10 mouse cellular contexts compared by ENCODE assay signal in the genomic region with DNA sequence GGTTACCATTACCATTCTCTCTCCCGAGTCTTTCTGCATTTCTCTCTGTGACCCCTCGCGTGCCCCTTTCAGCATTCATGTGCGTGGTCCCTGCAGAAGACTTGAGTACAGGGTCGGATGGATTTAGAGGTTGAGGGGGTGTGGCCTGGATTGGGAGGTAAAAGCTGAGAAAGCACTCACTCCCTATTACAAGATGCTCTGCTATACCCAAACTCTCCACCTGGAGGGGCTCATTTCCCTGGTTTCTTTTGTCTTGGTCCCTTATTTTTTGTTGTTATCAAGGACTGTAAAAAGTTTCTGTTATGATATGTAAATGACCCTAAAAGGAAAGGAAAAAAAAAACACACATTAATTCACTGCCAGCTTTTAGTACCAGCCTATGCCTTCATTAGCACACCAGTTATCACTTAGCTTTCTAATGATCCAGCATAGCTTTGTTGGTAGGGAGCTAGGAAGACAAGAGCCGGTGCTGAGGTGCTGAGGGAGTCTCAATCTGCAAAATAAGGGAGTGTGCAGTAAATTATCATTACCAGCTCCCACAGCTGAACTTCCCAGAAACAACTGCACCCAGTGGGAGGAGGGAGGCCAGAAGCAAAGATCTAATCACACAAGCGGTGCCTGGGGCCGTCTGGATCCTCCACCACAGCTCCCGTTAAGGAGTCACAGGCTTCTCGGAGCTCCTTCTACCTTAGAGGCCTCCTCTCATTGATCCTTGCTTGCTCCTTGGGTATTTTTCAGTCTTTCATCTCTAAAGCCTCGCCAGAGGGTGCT.
DNase-seq lines count a peak whose midpoint lies in the region; ATAC-seq and TF ChIP-seq lines count a peak whose summit lies in the region.
"Had no signal": no experiment of that assay in that cellular context is flagged by ENCODE, and none has a peak within 500 bp of the region (broad histone marks: within the 10 kb centered on the region; RNA-seq: fewer than 3 reads in every experiment).

No protein-coding gene starts in this region.

- in situ Hi-C loops in Patski (cut with MboI; ENCODE audit: low pct_unique_long_range_greater_than_20kb): loop anchor here (5.0 to 25.0 kb wide), 4 partner anchors 95 to 2010 kb away; a partner anchor contains a TSS

- WGBS in hindbrain, postnatal 0 days: 69% methylated on average over 11 of the region's 11 CpGs
- WGBS in hindbrain, embryonic 16.5 days: 61% methylated on average over 11 of the region's 11 CpGs
- 53% methylated on average over 11 of the region's 11 CpGs for WGBS in intestine, embryonic 16.5 days

- CTCF ChIA-PET in Patski (lab: Charles Lee): interaction anchor here (0.8 to 3.4 kb wide), 10 partner anchors 8 to 1089 kb away, joined by 3 to 23 read pairs (median 6); no protein-coding TSS in a partner anchor

- H3K27ac ChIP-seq in hindbrain, postnatal 0 days: no peak overlapping the region
- H3K27ac ChIP-seq in hindbrain, embryonic 16.5 days (ENCODE audit: low read depth, low read length): no peak overlapping the region
- no peak overlapping the region for H3K27ac ChIP-seq in intestine, embryonic 16.5 days (ENCODE audit: low read length)
- H3K27ac ChIP-seq: limb, embryonic 12.5 days had no signal

- H3K27me3 ChIP-seq in hindbrain, postnatal 0 days (ENCODE audit: insufficient read depth, low read length): no peaks in the 10 kb centered on the region
- no peaks in the 10 kb centered on the region for H3K27me3 ChIP-seq in hindbrain, embryonic 16.5 days (replicated peaks; ENCODE audit: control insufficient read depth, insufficient read depth, low read length)
- no peaks in the 10 kb centered on the region for H3K27me3 ChIP-seq in Patski
- no peaks in the 10 kb centered on the region for H3K27me3 ChIP-seq in intestine, embryonic 16.5 days (replicated peaks; ENCODE audit: control insufficient read depth, insufficient read depth, low read length)
- H3K27me3 ChIP-seq: limb, embryonic 12.5 days had no signal

- H3K4me1 ChIP-seq in hindbrain, postnatal 0 days (ENCODE audit: insufficient read depth, low read length): no peaks in the 10 kb centered on the region
- H3K4me1 ChIP-seq in hindbrain, embryonic 16.5 days (ENCODE audit: control insufficient read depth, insufficient read depth, low read depth, low read length): no peaks in the 10 kb centered on the region
- H3K4me1 ChIP-seq in intestine, embryonic 16.5 days (ENCODE audit: control insufficient read depth, insufficient read depth, low read length): no peaks in the 10 kb centered on the region
- H3K4me1 ChIP-seq: limb, embryonic 12.5 days had no signal

- POLR2A ChIA-PET in Patski (lab: Charles Lee): interaction anchor here (0.8 to 1.7 kb wide), 2 partner anchors 10 to 14 kb away, joined by 3 read pairs; no protein-coding TSS in a partner anchor

- H3K36me3 ChIP-seq in hindbrain, postnatal 0 days (ENCODE audit: insufficient read depth, low read length): no peaks in the 10 kb centered on the region
- no peaks in the 10 kb centered on the region for H3K36me3 ChIP-seq in hindbrain, embryonic 16.5 days (ENCODE audit: control insufficient read depth, insufficient read depth, low read length)
- no peaks in the 10 kb centered on the region for H3K36me3 ChIP-seq in intestine, embryonic 16.5 days (ENCODE audit: control insufficient read depth, insufficient read depth, low read length)
- H3K36me3 ChIP-seq: limb, embryonic 12.5 days had no signal

- intact Hi-C loops in left cerebral cortex, postnatal 4 days (cut with DNase I): no loop called here

- peak; percentile 16 for DNase-seq in hindbrain, postnatal 0 days (ENCODE audit: low spot score)
- DNase-seq in Patski (ENCODE audit: low read depth, low spot score): no peak
- peak; percentile 44 to 54 for DNase-seq in kidney, postnatal 4 days
- DNase-seq in naive thymus-derived CD4-positive, alpha-beta T cell, adult 2 months (ENCODE audit: low read depth): peak; percentile 33
- no peak for DNase-seq in left cerebral cortex, postnatal 4 days
- DNase-seq in layer of hippocampus, adult 9-10 months (ENCODE audit: low spot score): no peak
- DNase-seq: cerebellum, adult 11-12 months had no signal

- no peak overlapping the region for H3K4me2 ChIP-seq in hindbrain, postnatal 0 days (ENCODE audit: low read depth, low read length)
- H3K4me2 ChIP-seq in hindbrain, embryonic 16.5 days (ENCODE audit: low read length): no peak overlapping the region
- no peak overlapping the region for H3K4me2 ChIP-seq in intestine, embryonic 16.5 days (ENCODE audit: low read depth, low read length)
- H3K4me2 ChIP-seq: limb, embryonic 12.5 days had no signal

- no peak overlapping the region for H3K4me3 ChIP-seq in hindbrain, postnatal 0 days (ENCODE audit: low read length)
- no peak overlapping the region for H3K4me3 ChIP-seq in hindbrain, embryonic 16.5 days (ENCODE audit: low read length)
- H3K4me3 ChIP-seq in intestine, embryonic 16.5 days (ENCODE audit: low read length): no peak overlapping the region
- H3K4me3 ChIP-seq: limb, embryonic 12.5 days had no signal

- no peak for ATAC-seq in hindbrain, postnatal 0 days
- no peak for ATAC-seq in hindbrain, embryonic 16.5 days
- peak; percentile 22 for ATAC-seq in Patski
- ATAC-seq in intestine, embryonic 16.5 days: no peak

- H3K9me3 ChIP-seq in hindbrain, postnatal 0 days (ENCODE audit: low read length): no peaks in the 10 kb centered on the region
- H3K9me3 ChIP-seq in hindbrain, embryonic 16.5 days (ENCODE audit: control insufficient read depth, low read length): no peaks in the 10 kb centered on the region
- H3K9me3 ChIP-seq in intestine, embryonic 16.5 days (ENCODE audit: control insufficient read depth, low read length): no peaks in the 10 kb centered on the region
- H3K9me3 ChIP-seq: limb, embryonic 12.5 days had no signal

- H3K9ac ChIP-seq in hindbrain, postnatal 0 days (replicated peaks; ENCODE audit: low read length): no peak overlapping the region
- no peak overlapping the region for H3K9ac ChIP-seq in hindbrain, embryonic 16.5 days (ENCODE audit: low read depth, low read length)
- H3K9ac ChIP-seq in intestine, embryonic 16.5 days (ENCODE audit: low read depth, low read length): no peak overlapping the region
- H3K9ac ChIP-seq: limb, embryonic 12.5 days had no signal

- TF ChIP-seq CTCF in hindbrain, postnatal 0 days (IDR thresholded peaks at IDR 0.05; ENCODE audit: low read depth): peak; percentile 42
- TF ChIP-seq CTCF in Patski (IDR thresholded peaks at IDR 0.05): no peak

Comparison
In these comparisons a context has a peak if more than half of its experiments do, and no peak if none do; other contexts are left out.
1. DNase-seq: peak in hindbrain, postnatal 0 days (single experiment), kidney, postnatal 4 days (2 of 2) and naive thymus-derived CD4-positive, alpha-beta T cell, adult 2 months (single experiment); none in Patski (single experiment), left cerebral cortex, postnatal 4 days (single experiment) and layer of hippocampus, adult 9-10 months (single experiment).